Mouse (Mus musculus): ENCODE measurements around the gene Arhgap5. TPM values are rescaled to one million over a fixed set of nuclear protein-coding genes. Genes with fewer than 3 reads are reported as not detected.
A peak's percentile ranks its signal among the peaks of the same experiment; 100 is the strongest.
"Not testable (repeated sequence)": the region's sequence is repeated elsewhere in the genome, so short reads cannot be mapped to it uniquely, and the experiment has no call there.

Gene Arhgap5
- polyA plus RNA-seq, 1 experiment, result 9.9 TPM

DNA sequence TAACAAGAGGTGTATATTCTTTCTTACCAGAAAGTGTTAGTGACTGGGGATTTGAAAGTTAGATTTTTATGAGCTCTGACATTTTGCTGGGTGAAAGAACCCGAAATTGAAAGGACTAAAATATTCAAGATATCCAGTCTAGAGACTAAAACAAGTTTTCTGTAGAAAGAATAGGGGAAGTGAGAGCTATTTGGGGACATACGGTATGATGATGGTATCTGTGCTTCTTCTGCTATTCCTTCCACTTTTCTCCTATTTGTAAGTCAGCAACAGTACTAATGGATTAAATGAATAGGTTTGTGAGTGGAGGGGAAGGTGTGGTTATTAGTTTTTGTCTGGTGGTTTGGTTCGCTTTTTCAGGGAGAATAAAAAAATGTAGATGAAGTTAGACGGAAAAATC lies 37.5 kb downstream of the Arhgap5 start:
- Histone ChIP-seq H3K36me3 (ENCODE audit: control insufficient read depth, insufficient read depth, low read length) (peaks cover 1% of the 10 kb centered on the region; the same call in 1 of the 2 replicates), H3K4me3 (ENCODE audit: insufficient read depth, low read depth, low read length) (no peak overlapping the region), H3K4me1 (ENCODE audit: control insufficient read depth, insufficient read depth, low read length) (no peaks in the 10 kb centered on the region), H3K27ac (ENCODE audit: insufficient read depth, low read depth, low read length) (no peak overlapping the region), H3K27me3 (replicated peaks; ENCODE audit: control insufficient read depth, insufficient read depth, low read length) (no peaks in the 10 kb centered on the region)
- TF ChIP-seq POLR2A (IDR thresholded peaks at IDR 0.05; ENCODE audit: low read depth, low read length) (no peak), CTCF (conservative IDR thresholded peaks at IDR 0.05; ENCODE audit: insufficient read depth, insufficient read length, low read depth, low read length) (no peak)
- no peak for DNase-seq
- 80% methylated on average over 4 of the region's 4 CpGs for WGBS

DNA sequence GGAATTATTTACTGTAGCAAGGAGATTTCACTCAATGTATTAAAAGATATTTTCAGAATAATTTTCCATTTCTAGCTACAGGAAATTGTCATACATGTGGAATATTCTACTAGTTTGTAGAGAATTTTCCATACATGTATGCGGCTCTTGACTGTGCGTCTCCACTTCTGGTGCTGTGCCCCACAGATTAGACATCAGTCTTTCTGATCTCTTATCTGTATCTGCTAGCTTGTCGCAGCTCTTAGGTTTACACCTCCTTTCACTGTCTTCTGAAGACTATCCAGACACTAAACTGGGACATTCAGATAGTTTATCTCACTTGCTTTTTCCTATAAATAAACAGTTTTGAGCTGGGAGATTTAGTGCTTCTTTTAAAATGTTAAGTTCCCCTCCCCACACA lies 40.8 kb downstream of the Arhgap5 start:
- H3K4me1 ChIP-seq (ENCODE audit: control insufficient read depth, insufficient read depth, low read length), result no peaks in the 10 kb centered on the region
- DNase-seq, result no peak
- TF ChIP-seq CTCF (conservative IDR thresholded peaks at IDR 0.05; ENCODE audit: insufficient read depth, insufficient read length, low read depth, low read length), result no peak
- TF ChIP-seq POLR2A (IDR thresholded peaks at IDR 0.05; ENCODE audit: low read depth, low read length), result no peak
- H3K27me3 ChIP-seq (replicated peaks; ENCODE audit: control insufficient read depth, insufficient read depth, low read length), result no peaks in the 10 kb centered on the region
- H3K27ac ChIP-seq (ENCODE audit: insufficient read depth, low read depth, low read length), result no peak overlapping the region
- no peak overlapping the region for H3K4me3 ChIP-seq (ENCODE audit: insufficient read depth, low read depth, low read length)
- 94% methylated on average over 3 of the region's 3 CpGs for WGBS
- peaks cover 1% of the 10 kb centered on the region; the same call in 1 of the 2 replicates for H3K36me3 ChIP-seq (ENCODE audit: control insufficient read depth, insufficient read depth, low read length)

DNA sequence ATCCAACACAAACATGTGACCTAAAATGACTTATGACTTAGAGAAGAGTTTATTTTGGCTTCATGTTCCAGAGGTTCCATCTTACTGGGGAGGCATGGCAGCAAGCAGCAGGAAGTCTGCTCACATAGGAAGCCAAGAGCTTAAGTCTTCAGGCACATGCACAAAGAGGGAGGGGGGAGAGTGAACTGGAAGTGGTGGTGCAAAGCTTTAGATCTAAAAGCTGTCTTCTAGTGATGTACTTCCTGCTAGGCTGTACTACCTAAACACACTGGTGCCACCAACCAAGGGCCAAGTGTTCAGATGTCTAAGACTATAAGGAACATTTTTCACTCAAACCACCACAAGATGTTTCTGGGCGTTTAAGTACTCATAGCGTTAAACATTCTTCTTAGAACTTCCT lies 48.3 kb downstream of the Arhgap5 start:
- 96% methylated on average over 2 of the region's 2 CpGs for WGBS
- Histone ChIP-seq H3K4me3 (ENCODE audit: insufficient read depth, low read depth, low read length) (no peak overlapping the region), H3K27me3 (replicated peaks; ENCODE audit: control insufficient read depth, insufficient read depth, low read length) (no peaks in the 10 kb centered on the region), H3K36me3 (ENCODE audit: control insufficient read depth, insufficient read depth, low read length) (no peaks in the 10 kb centered on the region), H3K27ac (ENCODE audit: insufficient read depth, low read depth, low read length) (no peak overlapping the region), H3K4me1 (ENCODE audit: control insufficient read depth, insufficient read depth, low read length) (peaks cover 2% of the 10 kb centered on the region; the same call in 1 of the 2 replicates)
- DNase-seq, result peak; percentile 14
- TF ChIP-seq POLR2A (IDR thresholded peaks at IDR 0.05; ENCODE audit: low read depth, low read length) (no peak), CTCF (conservative IDR thresholded peaks at IDR 0.05; ENCODE audit: insufficient read depth, insufficient read length, low read depth, low read length) (no peak)

DNA sequence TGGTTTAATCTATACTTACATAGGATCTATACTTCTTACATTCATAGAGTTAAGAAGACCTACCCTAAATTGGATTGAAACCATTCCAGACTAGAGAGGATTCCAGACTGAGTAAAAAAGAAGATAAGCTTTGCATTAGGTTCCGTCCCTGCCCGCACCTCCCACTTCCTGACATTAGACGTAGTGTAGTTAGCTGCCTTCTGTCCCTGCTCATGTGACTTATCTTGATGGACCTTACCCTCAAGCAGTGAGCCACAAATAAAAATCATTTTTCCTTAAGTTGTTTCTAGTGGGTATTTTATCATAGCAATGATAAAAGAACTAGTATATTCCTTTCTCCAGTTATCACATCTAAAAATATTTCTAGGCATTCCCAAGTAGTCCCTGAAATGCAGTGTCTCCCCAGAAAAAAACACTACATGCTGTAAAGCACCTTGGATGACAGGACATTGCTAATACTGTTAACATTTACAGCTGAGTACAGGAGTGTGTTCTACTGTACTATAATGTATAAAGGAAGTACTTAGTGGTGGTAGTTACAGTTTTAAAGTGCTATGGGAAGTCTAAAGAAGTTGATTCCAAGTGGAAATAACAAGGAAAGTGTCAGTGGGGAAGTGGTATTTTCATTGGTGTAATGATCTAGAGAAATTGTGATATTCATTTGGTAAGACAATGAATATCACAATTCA lies 51.6 kb downstream of the Arhgap5 start:
- Histone ChIP-seq H3K27me3 (replicated peaks; ENCODE audit: control insufficient read depth, insufficient read depth, low read length) (no peaks in the 10 kb centered on the region), H3K4me3 (ENCODE audit: insufficient read depth, low read depth, low read length) (no peak overlapping the region), H3K4me1 (ENCODE audit: control insufficient read depth, insufficient read depth, low read length) (peaks cover 2% of the 10 kb centered on the region; the same call in 1 of the 2 replicates), H3K36me3 (ENCODE audit: control insufficient read depth, insufficient read depth, low read length) (peaks cover 2% of the 10 kb centered on the region; the same call in 1 of the 2 replicates), H3K27ac (ENCODE audit: insufficient read depth, low read depth, low read length) (no peak overlapping the region)
- no peak for TF ChIP-seq CTCF (conservative IDR thresholded peaks at IDR 0.05; ENCODE audit: insufficient read depth, insufficient read length, low read depth, low read length)
- no peak for TF ChIP-seq POLR2A (IDR thresholded peaks at IDR 0.05; ENCODE audit: low read depth, low read length)
- 44% methylated on average over 3 of the region's 3 CpGs for WGBS
- no peak for DNase-seq

DNA sequence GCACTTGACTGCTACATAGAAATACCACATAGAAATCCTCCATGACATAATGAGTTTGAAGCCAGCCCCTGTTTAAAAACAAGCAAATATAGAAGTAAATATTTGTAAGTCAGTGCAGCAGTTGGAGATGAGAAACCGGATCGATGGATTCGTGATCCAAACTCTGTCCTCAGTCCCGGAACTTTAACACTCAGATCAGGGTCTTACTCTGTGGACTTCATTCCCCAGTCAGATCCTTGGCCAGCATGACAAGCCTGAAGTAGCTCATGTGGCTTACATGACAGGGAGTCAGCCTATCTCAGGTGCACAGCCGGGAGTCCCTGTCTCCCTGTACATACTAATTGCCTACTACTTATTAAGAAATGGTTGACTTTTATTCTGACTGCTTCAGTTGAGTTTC lies 61.9 kb downstream of the Arhgap5 start:
- Histone ChIP-seq H3K4me1 (ENCODE audit: control insufficient read depth, insufficient read depth, low read length) (no peaks in the 10 kb centered on the region), H3K27me3 (replicated peaks; ENCODE audit: control insufficient read depth, insufficient read depth, low read length) (no peaks in the 10 kb centered on the region), H3K27ac (ENCODE audit: insufficient read depth, low read depth, low read length) (no peak overlapping the region), H3K4me3 (ENCODE audit: insufficient read depth, low read depth, low read length) (no peak overlapping the region), H3K36me3 (ENCODE audit: control insufficient read depth, insufficient read depth, low read length) (no peaks in the 10 kb centered on the region; the same call in none of the 2 replicates)
- TF ChIP-seq CTCF (conservative IDR thresholded peaks at IDR 0.05; ENCODE audit: insufficient read depth, insufficient read length, low read depth, low read length) (no peak), POLR2A (IDR thresholded peaks at IDR 0.05; ENCODE audit: low read depth, low read length) (no peak)
- WGBS, result 96% methylated on average over 5 of the region's 5 CpGs
- no peak for DNase-seq

DNA sequence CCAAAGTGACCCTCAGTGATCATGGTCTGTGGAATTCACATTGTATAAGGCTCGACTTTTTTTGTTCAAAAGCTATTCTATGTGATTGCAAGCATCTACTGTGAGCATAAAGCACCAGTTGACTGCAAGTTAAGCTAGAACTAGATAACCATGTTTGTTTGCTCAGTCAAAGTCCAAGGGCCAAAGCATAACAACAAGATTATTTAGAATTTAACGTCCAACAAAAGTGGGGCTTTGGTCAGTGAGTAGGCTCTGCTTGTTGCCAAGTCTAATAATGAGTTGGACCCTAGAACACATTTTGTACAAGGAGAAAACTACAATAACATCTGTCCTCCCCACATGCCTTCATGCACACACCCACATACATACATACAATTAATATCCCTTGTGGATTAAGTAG lies 69.6 kb downstream of the Arhgap5 start:
- 77% methylated on average over 2 of the region's 2 CpGs for WGBS
- no peaks in the 10 kb centered on the region for H3K27me3 ChIP-seq (replicated peaks; ENCODE audit: control insufficient read depth, insufficient read depth, low read length)
- no peak overlapping the region for H3K4me3 ChIP-seq (ENCODE audit: insufficient read depth, low read depth, low read length)
- DNase-seq, result no peak
- H3K27ac ChIP-seq (ENCODE audit: insufficient read depth, low read depth, low read length), result no peak overlapping the region
- no peaks in the 10 kb centered on the region for H3K4me1 ChIP-seq (ENCODE audit: control insufficient read depth, insufficient read depth, low read length)
- H3K36me3 ChIP-seq (ENCODE audit: control insufficient read depth, insufficient read depth, low read length), result no peaks in the 10 kb centered on the region
- TF ChIP-seq CTCF (conservative IDR thresholded peaks at IDR 0.05; ENCODE audit: insufficient read depth, insufficient read length, low read depth, low read length) (no peak), POLR2A (IDR thresholded peaks at IDR 0.05; ENCODE audit: low read depth, low read length) (no peak)

DNA sequence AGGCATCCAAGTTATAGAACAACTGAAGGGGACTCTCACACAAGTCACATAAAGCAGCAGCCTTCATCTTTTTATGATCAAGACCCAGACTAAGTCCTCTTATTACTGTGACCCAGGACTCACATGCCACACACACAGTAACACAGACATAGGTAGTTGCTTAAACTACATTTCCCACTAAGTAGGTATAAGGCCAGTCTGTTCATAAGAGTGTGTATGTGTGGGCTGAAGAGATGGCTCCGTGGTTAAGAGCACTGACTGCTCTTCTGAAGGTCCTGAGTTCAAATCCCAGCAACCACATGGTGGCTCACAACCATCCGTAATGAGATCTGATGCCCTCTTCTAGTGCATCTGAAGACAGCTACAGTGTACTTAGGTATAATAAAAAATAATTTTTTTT lies 82.7 kb downstream of the Arhgap5 start:
- not testable (repeated sequence) for H3K27me3 ChIP-seq (replicated peaks; ENCODE audit: control insufficient read depth, insufficient read depth, low read length); H3K4me3 ChIP-seq (ENCODE audit: insufficient read depth, low read depth, low read length); H3K27ac ChIP-seq (ENCODE audit: insufficient read depth, low read depth, low read length); DNase-seq; H3K36me3 ChIP-seq (ENCODE audit: control insufficient read depth, insufficient read depth, low read length); H3K4me1 ChIP-seq (ENCODE audit: control insufficient read depth, insufficient read depth, low read length)
- WGBS, result 88% methylated on average over 2 of the region's 2 CpGs

All from kidney, adult 2 months (tissue).